Mouse (Mus musculus) kidney, adult 11 months (tissue): ENCODE measurements around the gene Stac.

Experiments used
- DNase-seq: peaks from one replicate; pipeline ENCODE4 v3.0.0; 2022

Gene Stac

DNA sequence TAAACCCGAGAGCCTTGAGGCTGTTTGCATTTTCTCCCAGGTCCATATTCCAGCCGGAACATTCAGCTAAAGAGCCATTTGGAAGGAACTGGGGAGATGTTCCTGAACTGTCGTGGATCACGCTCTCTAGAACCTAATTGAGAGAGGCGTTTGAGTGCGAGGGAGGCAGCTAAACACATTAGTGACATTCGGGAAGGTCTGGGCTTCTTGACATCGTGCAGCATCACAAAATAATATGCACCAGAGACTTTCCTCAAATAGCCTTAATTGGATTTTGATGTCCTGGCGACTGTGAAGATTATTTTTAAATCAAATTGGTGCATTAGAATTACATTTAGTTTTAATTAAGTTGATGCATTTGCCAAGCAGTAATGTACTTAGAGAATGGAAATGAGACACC lies 111.4 kb downstream of the Stac start:
- no peak for DNase-seq

DNA sequence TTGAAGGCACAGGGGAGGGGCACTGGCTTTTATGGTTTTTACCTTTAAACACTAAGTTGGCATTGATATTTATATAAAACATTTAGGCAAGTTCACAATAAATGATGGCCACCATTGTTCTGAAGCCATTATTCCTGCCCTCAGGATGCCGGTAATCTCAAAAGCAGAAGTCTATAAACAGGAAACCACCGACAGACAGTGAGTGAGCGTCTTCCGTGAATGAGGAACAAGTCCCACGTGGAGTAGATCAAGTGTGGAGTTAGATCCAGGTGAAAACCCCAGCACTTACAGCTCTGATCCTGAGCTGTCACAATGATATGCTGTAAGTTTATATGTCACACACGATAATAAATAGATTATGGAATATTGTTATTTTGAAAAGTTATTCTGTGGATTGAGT lies 112.7 kb downstream of the Stac start:
- DNase-seq = no peak

DNA sequence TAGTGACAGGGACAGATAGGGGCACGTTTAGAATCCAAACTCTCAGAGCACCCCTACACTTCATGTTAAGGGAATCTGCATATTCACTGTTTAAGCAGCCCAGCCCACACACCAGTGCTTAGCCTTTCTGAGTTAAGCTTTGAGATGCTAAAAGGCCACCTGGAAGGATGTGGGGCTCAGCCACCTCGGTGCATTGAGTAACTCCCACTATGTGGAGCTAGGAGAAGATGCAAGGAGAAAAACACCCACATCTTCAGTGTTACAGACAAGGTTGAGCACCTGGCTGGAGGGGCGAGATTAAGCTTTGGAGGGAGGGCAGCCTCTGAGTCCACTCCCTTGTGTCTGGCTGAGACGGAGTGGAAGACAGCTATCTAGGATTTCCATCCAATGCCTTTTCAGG lies 114.3 kb downstream of the Stac start:
- DNase-seq = no peak

DNA sequence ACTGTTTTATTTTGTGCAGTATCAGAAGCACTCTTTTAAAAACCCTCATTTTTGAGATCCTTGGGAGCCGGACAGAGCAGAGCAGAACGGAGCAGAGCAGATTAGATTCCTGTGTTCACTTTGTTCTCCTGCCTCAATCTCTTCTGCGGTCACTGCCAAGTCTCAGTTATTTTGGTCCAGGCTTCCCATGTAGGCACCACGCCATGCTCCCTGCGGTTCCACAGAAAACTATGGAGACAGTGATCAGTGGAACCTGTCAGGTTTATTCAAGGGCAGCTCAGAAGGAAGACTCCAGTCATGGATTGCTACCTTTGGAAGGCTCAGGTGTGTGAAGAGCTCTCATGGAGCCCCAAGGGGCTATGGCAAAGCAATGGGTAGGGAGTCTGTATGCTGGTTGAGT lies 116.3 kb downstream of the Stac start:
- no peak for DNase-seq

DNA sequence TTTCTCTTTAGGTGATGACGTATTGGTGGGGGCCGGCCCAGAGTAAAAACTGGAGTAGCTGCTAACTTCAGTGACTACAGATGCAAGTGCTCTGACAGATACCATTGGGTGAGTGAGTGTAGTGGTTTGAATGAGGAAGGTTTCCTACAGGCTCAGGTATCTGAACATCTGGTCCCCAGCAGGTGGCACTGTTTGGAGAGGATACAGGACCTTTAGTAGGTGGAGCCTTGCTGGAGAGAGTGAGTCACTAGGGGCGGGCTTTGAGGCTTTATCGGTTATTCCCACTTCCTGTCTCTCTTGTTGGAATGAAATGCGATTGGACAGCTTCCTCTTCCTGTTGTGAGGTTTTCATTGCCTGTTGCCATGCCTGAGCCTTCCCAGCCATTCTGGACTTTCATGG lies 118.5 kb downstream of the Stac start:
- DNase-seq = no peak

DNA sequence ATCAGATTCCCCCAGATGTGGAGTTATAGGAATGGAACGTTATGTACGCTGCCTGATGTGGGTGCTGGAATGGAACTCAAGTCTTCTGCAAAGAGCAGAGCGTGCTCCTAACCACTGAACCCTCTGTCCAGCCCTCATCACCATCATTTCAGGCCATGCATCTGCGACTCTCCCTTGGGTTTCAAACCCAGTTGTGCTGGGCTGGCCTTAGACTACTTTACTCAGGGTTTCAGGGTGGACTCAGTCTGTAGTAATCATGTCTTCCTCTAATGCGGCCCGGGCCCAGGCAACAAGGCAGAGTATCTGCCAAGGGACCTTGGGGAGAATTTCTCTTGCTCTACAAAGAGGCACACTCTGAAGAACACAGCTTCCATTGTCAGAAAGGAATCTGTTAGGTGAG lies 126.0 kb downstream of the Stac start:
- DNase-seq = no peak

DNA sequence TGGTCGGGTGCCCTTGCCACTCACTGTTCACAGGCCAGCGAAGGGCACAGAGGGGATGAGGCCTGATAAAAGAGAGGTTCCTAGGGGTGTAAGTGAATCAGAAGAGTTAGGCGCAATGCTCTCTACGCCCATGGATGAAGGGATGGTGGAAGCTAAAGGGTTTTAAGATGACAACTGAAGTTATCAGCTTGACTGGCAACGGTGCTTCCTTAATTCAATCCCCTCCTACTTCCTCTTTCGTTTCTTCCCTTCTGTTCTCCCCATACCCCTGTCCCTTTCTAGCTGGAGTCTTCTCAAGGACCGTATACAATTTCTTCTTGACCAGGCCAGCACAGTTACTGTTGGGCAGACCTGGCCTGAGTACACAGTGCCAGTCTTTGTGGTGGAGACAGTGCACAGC lies 126.9 kb downstream of the Stac start:
- DNase-seq = no peak

DNA sequence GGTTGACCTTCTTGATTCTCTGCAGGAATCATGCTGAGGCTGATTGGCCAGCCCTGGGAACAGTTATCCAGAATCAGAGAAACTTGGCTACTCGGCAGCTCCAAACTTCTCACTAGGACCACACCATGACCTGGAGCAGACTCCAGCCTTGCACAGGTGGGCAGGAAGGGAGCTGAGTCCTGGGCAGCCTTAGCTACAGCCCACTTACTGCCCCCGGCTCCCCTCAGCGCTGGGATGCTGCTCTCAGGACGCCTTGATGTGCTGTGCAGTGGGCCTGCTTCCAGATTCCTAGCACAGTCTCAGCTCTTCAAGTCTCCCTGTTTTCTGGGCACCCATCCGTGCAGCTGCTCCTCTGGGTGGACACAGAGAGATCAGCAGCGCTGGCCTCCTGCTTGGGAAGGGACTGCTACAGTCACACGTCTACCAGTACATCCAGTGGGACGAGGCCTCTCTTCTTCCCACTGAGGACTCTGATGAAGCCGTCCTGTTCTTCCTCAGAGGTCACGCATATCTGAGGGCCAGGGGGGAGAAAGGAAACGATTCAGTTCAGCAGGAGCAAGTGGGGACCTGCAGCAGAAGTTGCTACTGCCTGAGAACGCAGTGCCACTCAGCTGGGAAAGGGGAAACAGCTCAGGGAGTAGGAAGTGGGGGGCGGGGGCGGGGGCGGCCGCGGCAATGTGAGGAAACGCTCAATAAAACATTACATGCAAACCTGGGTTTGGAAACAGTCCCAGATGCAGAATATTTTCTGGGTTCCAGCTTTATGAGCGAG lies 127.7 kb downstream of the Stac start:
- DNase-seq = no peak

DNA sequence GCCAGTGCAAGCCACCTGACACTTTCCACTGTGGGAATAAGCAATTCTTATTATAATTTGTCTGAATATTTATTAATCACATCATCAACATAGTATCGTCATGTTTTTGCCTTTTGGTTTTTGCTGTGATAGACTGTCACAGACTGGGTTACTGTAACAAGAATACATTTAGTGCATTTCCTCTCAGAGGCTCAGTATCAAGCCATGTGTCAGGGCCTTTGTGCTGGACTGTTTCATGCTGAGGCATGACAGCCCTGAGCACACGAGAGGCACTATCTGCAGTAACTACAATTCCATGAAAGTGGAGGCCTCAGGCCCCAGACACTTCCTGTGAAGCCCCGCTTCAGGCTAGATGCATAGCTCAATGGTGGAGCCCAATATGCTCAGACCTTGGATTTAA lies 133.4 kb downstream of the Stac start:
- DNase-seq = no peak

DNA sequence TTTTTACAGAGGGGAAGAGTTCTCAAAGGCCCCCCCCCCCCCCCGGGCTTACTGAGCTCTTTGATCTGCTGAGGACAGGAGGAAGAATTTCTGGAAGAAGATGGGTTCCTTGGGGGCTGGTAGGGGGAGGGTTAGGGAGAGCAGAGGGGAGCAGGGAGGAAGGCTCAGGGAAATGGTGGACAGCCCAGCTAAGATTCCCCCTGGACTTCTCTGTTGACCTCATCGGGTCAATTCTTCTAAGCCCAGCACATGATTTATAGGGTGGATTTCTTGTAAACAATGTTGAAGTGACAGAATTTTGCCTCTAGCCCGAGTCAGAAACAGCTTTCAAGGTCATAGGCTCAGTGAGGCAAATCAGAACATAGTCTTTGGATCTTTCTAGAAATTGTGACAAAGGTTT lies 137.3 kb downstream of the Stac start:
- no peak for DNase-seq

DNA sequence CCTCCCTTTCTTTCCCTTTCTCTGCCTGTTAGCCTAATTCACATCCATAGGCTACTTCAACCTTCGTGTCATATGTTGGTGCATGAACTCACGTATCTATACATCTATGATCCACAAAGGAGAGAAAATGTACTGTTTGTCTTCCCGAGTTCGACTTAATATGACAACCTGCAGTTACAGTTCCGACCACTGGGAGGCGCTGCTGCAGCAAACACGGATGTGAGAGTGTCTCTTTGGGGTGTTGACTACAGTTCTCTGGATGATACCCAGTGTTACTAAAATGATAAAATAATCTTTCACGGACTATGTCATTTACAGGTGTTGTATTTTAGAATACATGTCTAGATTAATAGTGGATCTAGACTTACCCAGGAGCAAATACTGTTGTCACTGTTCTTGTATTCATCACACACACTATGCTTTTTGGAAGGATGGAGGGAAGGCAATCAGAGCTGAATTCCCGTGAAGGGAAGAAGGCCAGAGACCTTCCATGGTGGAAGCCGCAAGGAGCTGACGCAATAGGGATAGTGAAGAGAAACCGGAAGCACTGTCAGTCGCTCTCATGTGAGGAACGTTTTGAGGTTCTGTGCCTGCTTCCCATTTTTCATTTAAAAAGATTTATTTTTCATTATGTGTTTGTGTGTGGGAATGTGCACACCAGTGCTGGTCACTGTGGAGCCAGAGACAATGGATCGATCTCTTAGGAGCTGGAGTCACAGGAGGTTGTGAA lies 138.5 kb downstream of the Stac start:
- no peak for DNase-seq

DNA sequence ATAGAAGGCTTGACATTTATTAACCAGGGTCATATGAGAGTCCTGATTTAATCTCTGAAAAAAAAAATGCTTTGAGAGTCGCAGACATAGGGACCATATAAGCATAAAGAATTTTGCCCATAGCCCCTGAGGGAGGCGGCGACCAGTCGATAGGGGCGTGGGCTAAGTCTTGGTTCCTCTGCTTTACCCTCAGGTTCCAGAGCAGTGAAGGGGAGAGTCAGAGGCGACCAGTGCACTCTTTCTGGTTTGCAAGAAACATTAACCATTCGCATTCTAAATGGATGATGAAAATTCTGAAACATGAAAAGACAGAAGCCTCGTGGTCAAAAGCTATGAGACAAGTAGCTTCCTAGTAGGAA lies 139.2 kb downstream of the Stac start:
- DNase-seq = no peak

DNA sequence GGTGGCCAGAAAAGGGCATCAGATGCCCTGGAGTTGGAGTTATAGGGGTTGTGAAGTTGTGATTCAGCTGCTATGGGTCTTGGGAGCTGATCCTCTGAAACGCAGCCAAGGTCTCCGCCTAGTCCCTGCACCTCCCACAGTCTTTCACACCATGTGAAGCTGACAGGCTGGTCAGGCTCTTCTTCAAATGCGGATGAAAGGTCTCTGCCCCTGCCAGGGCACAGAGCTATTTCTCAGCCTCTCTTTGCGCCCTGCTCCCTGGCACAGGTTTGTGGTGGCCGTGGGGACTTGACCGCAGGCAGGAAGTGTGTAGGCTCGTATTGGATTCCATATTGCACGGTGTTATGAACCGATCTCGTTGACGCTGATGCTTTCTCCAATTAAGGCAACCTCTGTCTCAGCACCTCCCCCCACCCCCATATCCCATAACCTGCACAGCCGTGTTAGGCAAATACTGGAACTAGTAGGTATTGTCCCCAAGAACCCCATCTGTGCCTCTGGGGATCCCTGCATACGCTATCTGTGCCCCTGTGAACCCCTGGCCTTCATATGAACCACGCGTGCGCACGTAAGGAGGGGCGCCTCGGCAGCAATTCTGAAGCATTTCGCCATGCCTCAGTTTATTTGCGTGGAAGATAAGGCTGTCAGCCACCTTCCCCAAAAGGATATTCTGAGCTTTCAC lies 139.7 kb downstream of the Stac start:
- DNase-seq = no peak

DNA sequence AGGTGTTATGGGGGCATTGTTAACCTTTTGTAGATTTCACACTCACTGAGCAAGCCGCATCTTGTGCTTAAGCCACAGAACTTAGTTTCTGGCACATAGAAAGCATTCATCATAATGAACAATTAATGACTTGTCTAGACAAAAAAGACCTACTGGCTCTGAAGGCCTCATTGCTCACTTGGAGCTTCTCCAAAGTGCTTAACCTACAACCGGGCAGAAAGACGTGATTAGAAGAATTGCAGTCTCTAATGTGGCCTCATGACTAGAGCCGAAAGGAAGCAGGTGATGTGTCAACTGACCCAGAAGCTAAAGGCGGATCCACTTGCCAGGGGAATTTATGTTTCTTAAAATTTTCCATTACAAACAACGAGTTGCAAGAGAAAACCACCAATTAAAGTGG lies 147.5 kb downstream of the Stac start:
- no peak for DNase-seq

DNA sequence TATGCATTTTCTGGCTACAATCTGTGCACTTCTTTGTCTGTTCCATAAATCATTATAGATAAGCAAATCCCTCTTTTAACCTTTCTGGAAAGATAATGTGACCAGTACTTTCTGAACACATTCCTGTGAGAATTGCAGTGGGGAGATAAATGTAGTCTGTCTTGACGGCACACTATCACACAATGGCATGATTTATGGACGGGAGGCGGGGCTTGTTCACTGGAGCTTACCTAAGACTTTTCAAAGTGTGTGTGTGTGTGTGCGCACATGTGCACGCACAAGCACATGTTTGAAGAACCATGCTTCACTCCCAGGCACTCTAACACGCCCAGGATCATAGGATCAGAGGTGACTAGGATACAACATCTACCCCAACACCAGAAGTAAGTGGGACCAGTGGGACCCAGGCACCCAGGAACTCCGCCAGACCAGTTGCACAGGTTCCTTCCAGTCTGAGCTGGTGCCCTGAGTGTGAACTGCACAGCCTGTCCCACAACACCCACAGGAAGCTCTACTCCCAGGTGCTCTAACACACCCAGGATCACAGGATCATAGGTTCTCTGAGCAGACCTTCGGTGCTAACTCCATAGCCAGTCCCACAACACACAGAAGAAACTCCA lies 154.6 kb downstream of the Stac start:
- no peak for DNase-seq

DNA sequence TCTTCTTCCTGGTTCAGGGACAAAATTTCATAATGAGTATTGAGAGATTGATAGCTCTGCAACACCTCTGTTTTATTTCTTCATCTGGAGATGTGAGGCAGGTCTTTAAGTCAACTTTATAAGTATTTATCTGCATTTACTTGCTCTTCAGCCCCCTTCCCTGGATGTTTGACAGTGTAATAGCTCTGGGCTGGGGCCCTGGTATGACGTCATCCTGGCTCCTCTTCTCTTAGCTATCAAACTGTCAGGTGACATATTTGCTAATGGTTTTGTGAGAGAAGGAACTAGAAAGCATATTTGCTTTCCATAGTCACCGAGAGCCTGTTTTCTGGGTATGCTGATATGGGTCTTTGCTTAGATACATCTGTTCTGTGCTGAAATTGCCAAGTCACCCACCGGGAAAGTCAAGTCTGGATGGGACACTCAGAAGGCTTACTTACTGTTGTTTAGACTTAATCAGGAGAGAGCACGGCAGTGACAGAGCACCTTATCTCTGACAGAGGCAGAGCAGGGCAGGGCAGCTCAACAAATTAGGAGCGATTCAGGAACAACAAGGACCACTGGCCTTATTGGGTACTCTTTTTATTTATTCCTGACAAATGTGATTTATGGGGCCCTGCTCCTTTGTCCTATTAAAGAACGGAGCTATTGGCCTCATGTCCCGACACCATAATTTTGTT lies 155.3 kb downstream of the Stac start:
- no peak for DNase-seq

DNA sequence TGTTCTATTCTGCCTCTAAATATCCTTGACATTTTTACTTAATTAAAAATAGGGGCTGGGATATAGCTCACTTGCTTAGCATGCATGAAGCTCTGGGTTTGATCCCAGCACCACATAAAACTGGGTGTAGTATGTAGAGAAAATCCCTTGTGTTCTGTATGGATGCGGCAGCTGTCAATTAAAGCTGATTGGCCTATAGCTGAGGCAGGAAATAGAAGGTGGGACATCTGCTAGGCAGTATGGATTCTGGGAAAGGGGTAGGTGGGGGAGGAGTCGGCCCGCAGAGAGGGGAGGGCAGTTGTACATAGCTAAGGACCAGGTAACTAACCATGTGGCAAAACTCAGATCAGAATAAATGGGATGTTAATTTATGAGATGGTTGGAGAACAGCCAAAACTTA lies 166.3 kb downstream of the Stac start:
- no peak for DNase-seq

DNA sequence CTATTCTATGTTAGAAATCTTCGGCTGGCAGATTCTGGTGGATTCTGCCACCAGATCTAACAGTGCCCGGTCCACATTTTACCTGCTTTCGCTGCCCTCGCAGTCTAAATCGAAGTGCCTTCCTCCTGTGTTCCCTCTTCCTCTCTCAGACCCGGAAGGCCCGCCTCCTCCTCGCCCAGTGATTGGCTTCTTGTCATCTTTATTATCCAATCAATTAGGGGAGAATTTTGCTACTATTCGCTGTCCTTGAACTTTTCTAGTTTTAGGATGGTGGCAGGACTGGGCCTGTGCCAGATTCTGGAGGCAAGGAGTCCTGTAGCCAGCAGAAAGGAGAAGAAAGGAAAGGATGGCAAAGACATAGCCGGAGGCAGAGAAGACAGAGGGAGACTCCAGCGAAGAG lies 167.0 kb downstream of the Stac start:
- no peak for DNase-seq

DNA sequence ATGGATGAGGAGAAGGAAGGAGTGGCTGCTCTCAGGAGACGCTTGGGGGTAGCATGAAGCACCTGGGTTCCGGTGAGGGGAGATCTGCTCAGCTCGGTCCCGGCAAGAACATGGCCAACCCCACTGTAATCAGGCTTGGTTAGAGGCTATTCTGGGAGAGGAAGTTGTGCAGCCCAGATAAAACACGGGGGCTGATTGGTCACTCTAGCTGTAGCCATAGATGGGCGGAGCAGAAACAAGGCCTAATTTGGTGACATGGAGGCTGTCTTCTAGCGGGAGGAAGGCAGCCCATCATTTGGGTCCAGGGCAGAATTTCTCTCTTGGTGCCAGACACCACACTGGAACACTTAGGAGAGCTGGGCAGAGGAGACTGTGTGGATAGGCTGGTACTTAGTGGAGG lies 167.9 kb downstream of the Stac start:
- DNase-seq = no peak

DNA sequence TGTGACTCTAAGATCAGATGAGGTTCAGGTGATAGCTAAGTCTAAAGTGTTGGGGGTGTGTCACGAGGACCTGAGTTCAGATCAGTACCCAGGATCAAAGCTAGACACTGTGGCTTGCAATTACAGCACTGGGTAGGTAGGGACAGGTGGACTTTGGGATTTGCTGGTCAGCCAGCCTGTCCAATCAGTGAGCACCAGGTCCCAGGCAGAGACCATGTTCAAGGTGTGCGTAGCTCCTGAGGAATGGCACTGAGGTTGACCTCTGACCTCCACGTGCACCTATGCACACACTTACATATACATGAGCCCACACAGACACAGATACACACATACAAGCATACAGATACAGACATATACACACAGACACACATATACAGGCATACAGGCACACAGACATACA lies 174.6 kb downstream of the Stac start:
- DNase-seq = no peak

DNA sequence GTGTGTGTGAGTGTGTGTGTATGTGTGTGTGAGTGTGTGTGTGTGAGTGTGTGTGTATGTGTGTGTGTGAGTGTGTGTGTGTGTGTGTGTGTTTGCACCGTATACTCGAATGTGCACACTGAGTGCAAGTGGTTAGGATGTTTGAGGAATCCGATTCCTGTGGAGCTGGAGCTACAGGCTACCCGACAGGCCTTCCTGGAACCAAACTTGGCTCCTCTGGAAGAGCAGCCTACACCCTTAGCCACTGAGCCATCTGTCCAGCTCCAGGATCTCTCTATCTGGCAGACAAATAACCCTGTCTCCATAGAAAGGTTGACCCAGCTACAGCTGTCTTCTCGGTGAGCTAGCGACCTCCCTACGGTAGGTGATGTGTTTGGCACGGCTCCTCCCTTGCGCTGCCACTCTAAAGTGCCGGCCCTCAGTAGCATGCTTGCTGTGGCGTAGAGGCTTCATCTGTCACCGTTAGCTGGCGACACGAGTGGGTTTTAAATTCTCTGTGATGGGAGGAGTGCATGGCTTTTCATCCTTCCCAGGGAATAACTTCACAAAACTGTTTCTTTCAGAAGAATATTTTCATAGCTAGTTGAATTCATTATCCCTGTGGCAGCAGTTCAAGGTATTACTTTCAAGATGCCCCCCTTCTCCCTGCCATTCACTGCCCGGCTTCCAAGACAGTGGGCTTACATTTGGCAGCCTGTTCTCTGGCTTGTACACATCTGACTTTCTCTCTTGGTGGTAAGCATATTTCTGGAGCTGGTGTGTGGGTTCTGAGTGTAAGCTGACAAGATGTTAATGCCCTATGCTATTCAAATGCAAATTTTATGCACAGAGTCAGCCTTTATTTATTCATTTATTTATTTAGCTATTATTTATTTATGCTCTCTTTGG lies 175.3 kb downstream of the Stac start:
- DNase-seq = no peak
